Mouse (Mus musculus): ENCODE data around the gene Hist2h2ac. TPM values are rescaled to one million over a fixed set of nuclear protein-coding genes. Genes with fewer than 3 reads are reported as not detected.
"Not testable (repeated sequence)": the region's sequence is repeated elsewhere in the genome, so short reads cannot be mapped to it uniquely, and the experiment has no call there.

The Hist2h2ac gene
- polyA plus RNA-seq, 1 experiment from 2014 or later, result 17.7 TPM

DNA sequence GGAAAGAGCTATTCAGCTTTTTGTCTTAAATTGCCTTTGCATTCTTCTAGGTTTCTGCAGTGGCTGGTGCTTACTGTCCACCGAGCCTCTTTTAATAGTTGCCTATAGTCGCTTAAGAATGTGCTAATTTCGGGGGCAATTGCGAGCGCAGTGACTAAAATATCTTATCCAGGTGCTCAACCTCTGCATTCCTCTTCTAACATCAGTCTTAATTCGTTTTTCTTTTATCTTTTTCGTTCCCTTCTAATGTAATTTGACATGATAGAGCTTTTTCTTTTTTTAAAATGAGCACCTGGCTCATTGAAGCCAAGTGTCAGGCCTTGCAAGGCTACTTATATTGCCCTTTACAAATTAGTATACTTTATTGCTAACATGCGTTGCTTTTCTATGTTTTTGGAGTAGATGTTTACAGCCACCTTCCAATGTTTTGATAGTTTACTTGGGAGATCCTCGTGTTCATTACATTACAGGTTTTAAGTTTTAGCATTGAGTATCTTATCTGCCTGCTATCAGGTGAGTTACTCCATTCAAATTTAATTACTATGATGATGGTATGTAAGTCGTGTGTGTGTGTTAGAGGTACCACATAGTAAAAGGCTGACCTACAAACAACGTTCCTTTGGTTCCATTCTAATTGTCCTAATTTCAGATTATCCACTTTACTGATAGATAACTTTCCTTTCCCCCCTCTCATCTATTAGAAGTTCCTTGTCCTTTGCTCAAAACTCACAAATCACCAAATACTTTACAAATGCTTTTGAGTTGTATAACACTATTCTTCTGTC is 26.9 kb upstream of the Hist2h2ac start:
- peak overlapping the region; percentile 59 for H3K4me2 ChIP-seq
- peak overlapping the region; percentile 71 for H3K9ac ChIP-seq (replicated peaks)
- no peaks in the 10 kb centered on the region for H3K9me3 ChIP-seq
- ATAC-seq (ENCODE audit: insufficient number of reproducible peaks, insufficient read depth, low FRiP score, low TSS enrichment, low read depth), result no peak
- H3K36me3 ChIP-seq, result no peaks in the 10 kb centered on the region
- peak overlapping the region; percentile 46 for H3K4me3 ChIP-seq (replicated peaks)
- H3K4me1 ChIP-seq (replicated peaks), result peaks cover 51% of the 10 kb centered on the region
- peak overlapping the region; percentile 74; the same call in 1 of the 2 replicates for H3K27ac ChIP-seq
- WGBS, result 3% methylated on average over 11 of the region's 11 CpGs
- no peaks in the 10 kb centered on the region for H3K27me3 ChIP-seq

DNA sequence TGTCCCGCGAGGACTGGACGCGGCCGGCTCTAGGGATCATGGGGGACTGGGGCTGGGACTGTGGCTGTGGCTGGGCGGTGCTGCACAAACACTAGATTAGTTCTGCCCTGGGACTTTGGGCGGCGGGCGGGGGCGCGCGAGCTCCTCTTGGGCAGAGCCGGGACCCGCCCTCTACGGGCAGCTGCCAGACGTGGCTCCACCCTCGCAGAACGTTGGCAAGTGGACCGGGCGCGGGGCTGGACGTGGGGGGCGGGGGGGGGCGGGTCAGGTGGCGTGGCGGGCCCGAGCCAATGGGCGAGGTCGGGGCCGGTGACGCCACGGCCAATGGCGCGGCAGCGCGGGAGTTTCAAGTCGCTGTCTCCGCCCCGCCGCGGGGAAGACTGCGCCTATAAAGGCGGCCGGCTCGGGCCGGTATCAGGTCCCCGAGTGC is 25.8 kb upstream of the Hist2h2ac start, which contains the start of gene Hist2h3c1:
TSS of gene Hist2h3c1 (plus strand) at position 259 of the 430 bp plus-strand sequence.
- ATAC-seq (ENCODE audit: insufficient number of reproducible peaks, insufficient read depth, low FRiP score, low TSS enrichment, low read depth), result peak; percentile 94
- H3K4me2 ChIP-seq, result peak within 1 kb of the TSS; percentile 59
- peak within 1 kb of the TSS; percentile 82 for H3K27ac ChIP-seq
- H3K27me3 ChIP-seq, H3K9me3 ChIP-seq, H3K36me3 ChIP-seq: not testable (repeated sequence)
- WGBS, result no CpG with 5 or more reads among the region's 47 CpGs
- H3K9ac ChIP-seq (replicated peaks), result peak within 1 kb of the TSS; percentile 71
- peaks cover 55% of the 10 kb centered on the region for H3K4me1 ChIP-seq (replicated peaks)
- H3K4me3 ChIP-seq (replicated peaks), result peak within 1 kb of the TSS; percentile 46

DNA sequence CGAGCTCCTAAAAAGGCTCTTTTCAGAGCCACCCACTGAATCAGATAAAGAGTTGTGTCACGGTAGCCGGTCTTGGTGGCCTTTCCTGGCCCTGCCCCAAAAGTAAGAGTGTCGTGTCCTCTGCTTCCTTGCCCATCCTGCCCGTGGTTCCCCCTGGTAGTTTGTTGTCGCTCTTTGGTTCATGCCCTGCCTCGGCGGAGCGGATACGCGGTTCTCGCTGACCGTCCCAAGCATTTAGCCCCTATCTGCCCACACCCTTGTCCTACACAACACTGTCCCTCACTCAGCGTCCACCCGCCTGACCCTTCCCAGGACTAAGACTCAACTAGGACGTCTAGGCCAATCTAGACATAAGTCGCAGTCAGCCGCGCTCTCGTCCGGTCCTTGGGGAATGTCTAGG is 25.3 kb upstream of the Hist2h2ac start:
- WGBS, result under 1% methylated on average over 10 of the region's 21 CpGs
- Histone ChIP-seq H3K4me1 (replicated peaks) (peaks cover 53% of the 10 kb centered on the region), H3K9ac (replicated peaks) (peak overlapping the region; percentile 53; the same call in 1 of the 2 replicates), H3K4me3 (replicated peaks) (peak overlapping the region; percentile 34), H3K27ac (peak overlapping the region; percentile 82), H3K4me2 (0 out of 2 replicates have a peak overlapping the region, but pooled peaks have one; percentile 40)
- ATAC-seq (ENCODE audit: insufficient number of reproducible peaks, insufficient read depth, low FRiP score, low TSS enrichment, low read depth); H3K27me3 ChIP-seq; H3K9me3 ChIP-seq; H3K36me3 ChIP-seq: not testable (repeated sequence)

DNA sequence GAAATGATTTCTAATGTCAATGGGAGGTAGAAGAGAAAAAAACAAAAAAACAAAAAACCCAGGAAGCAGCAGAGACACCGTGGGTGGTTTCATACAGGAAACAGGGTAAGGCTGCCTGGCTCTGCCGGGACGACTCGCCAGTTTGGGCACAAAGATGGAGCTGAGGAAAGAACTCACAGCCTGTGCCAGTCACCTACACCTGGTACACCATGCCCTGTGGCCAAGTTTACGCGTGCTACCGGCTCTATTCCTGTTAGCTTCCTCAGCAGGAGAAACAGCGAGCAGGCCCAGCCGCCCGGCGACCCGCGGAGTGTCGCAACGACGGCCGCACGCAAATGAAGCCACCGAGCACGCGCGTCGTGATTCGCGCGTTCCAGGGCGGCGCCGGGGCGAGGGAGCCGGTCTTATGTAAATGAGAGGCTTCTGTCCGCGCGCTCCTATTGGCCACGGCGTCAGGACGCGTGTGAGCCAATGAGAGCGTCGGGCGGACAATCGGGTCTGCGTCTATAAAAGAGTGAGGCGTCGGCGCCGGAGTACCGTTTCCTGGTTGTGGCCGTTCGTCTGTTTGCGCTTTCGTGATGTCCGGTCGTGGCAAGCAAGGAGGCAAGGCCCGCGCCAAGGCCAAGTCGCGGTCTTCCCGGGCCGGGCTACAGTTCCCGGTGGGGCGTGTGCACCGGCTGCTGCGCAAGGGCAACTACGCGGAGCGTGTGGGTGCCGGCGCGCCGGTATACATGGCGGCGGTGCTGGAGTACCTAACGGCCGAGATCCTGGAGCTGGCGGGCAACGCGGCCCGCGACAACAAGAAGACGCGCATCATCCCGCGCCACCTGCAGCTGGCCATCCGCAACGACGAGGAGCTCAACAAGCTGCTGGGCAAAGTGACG is 24.6 kb upstream of the Hist2h2ac start, which contains the start of gene Hist2h2aa1:
TSS of gene Hist2h2aa1 (plus strand) at position 495 of the 884 bp plus-strand sequence.
- peak; percentile 87 for ATAC-seq (ENCODE audit: insufficient number of reproducible peaks, insufficient read depth, low FRiP score, low TSS enrichment, low read depth)
- H3K27ac ChIP-seq, result peak within 1 kb of the TSS; percentile 99
- H3K4me1 ChIP-seq (replicated peaks), result peaks cover 48% of the 10 kb centered on the region
- not testable (repeated sequence) for H3K36me3 ChIP-seq, H3K27me3 ChIP-seq, H3K9me3 ChIP-seq
- H3K4me3 ChIP-seq (replicated peaks), result peak within 1 kb of the TSS; percentile 47
- H3K9ac ChIP-seq (replicated peaks), result peak within 1 kb of the TSS; percentile 74
- H3K4me2 ChIP-seq, result peak within 1 kb of the TSS; percentile 58
- under 1% methylated on average over 40 of the region's 88 CpGs for WGBS

DNA sequence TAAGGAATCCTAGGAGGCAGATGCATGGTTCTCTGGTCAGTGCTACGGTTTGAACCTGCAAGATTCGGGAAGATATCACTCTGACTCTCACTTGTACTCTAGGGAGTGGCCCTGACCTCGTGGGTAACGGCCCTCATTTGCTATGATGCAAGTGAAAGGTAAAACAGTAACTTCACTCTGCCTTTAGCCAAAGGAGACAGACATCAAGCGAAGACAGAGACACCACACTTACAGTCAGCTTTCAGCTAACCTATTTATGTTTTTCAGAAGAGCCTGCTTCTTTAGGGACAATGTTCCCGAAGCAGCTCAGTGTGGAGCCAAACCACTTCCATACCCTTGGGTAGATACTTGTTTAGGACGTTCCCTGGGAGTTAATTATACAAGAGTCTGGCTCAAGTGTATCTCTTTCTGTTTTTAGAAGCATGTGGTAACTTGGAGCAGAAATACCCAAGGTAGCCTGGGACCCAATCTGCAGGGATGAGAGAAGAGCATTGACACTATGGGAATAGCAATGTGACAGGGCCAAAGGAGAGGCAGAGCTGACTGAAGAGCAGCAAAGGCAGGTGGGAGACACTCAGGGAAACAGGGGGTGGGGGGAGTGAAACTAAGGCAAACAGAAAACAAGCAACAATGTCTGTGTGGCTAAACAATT is 23.4 kb upstream of the Hist2h2ac start:
- peak overlapping the region; percentile 74; the same call in 1 of the 2 replicates for H3K9ac ChIP-seq (replicated peaks)
- H3K36me3 ChIP-seq, result no peaks in the 10 kb centered on the region
- H3K4me1 ChIP-seq (replicated peaks), result peaks cover 37% of the 10 kb centered on the region
- WGBS, result 80% methylated on average over 7 of the region's 7 CpGs
- ATAC-seq (ENCODE audit: insufficient number of reproducible peaks, insufficient read depth, low FRiP score, low TSS enrichment, low read depth), result no peak
- no peaks in the 10 kb centered on the region for H3K9me3 ChIP-seq
- no peaks in the 10 kb centered on the region for H3K27me3 ChIP-seq
- peak overlapping the region; percentile 99 for H3K27ac ChIP-seq
- peak overlapping the region; percentile 47; the same call in 1 of the 2 replicates for H3K4me3 ChIP-seq (replicated peaks)
- peak overlapping the region; percentile 58 for H3K4me2 ChIP-seq

DNA sequence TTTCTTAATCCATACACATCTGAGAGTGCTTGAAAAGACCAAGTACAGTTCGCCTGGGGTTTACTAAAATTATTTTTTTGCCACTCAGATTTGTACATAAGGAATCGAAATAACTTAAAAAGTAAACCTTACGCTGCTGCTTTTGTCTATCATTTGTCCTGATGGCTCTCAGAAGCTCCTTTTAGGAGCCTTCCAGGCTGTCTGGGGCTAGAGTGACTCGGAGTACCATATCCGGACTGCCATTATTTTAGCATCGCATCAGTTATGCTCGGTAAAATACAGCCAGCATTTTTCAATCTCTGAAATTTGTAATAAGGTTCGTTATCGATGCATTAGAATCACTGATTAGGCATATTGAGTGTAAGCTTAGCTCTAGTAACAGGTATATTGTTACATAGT is 20.1 kb upstream of the Hist2h2ac start:
- WGBS, result 81% methylated on average over 9 of the region's 9 CpGs
- Histone ChIP-seq H3K4me2 (peak overlapping the region; percentile 44), H3K9ac (replicated peaks) (peak overlapping the region; percentile 37; the same call in 1 of the 2 replicates)

DNA sequence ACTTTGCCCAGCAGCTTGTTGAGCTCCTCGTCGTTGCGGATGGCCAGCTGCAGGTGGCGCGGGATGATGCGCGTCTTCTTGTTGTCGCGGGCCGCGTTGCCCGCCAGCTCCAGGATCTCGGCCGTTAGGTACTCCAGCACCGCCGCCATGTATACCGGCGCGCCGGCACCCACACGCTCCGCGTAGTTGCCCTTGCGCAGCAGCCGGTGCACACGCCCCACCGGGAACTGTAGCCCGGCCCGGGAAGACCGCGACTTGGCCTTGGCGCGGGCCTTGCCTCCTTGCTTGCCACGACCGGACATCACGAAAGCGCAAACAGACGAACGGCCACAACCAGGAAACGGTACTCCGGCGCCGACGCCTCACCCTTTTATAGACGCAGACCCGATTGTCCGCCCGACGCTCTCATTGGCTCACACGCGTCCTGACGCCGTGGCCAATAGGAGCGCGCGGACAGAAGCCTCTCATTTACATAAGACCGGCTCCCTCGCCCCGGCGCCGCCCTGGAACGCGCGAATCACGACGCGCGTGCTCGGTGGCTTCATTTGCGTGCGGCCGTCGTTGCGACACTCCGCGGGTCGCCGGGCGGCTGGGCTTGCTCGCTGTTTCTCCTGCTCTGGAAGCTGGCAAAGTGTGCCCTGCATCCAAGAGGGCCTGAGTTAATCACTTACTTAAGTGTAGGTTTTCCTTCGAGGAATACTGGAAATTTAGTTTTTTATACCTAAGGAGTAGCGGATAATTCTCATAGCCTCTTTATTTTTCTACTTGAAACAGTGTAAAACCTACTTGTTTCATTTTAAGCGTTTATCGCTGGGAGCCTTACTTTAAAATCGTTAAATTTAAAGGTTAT is 19.5 kb upstream of the Hist2h2ac start, which contains the start of gene Hist2h2aa2:
TSS of gene Hist2h2aa2 (minus strand) at position 328 of the 850 bp plus-strand sequence.
- peak; percentile 85 for ATAC-seq (ENCODE audit: insufficient number of reproducible peaks, insufficient read depth, low FRiP score, low TSS enrichment, low read depth)
- peaks cover 43% of the 10 kb centered on the region for H3K4me1 ChIP-seq (replicated peaks)
- 4% methylated on average over 43 of the region's 85 CpGs for WGBS
- not testable (repeated sequence) for H3K36me3 ChIP-seq, H3K27me3 ChIP-seq, H3K9me3 ChIP-seq
- peak within 1 kb of the TSS; percentile 44; the same call in 1 of the 2 replicates for H3K9ac ChIP-seq (replicated peaks)
- H3K4me2 ChIP-seq, result peak within 1 kb of the TSS; percentile 44
- peak within 1 kb of the TSS; percentile 91 for H3K27ac ChIP-seq
- peak within 1 kb of the TSS; percentile 33 for H3K4me3 ChIP-seq (replicated peaks)

More for the DNA sequence above, 20.1 kb upstream of the Hist2h2ac start:
- Histone ChIP-seq H3K36me3 (no peaks in the 10 kb centered on the region), H3K27me3 (no peaks in the 10 kb centered on the region), H3K4me3 (replicated peaks) (peak overlapping the region; percentile 21; the same call in 1 of the 2 replicates), H3K27ac (peak overlapping the region; percentile 91), H3K4me1 (replicated peaks) (peaks cover 43% of the 10 kb centered on the region), H3K9me3 (no peaks in the 10 kb centered on the region)
- ATAC-seq (ENCODE audit: insufficient number of reproducible peaks, insufficient read depth, low FRiP score, low TSS enrichment, low read depth), result no peak

DNA sequence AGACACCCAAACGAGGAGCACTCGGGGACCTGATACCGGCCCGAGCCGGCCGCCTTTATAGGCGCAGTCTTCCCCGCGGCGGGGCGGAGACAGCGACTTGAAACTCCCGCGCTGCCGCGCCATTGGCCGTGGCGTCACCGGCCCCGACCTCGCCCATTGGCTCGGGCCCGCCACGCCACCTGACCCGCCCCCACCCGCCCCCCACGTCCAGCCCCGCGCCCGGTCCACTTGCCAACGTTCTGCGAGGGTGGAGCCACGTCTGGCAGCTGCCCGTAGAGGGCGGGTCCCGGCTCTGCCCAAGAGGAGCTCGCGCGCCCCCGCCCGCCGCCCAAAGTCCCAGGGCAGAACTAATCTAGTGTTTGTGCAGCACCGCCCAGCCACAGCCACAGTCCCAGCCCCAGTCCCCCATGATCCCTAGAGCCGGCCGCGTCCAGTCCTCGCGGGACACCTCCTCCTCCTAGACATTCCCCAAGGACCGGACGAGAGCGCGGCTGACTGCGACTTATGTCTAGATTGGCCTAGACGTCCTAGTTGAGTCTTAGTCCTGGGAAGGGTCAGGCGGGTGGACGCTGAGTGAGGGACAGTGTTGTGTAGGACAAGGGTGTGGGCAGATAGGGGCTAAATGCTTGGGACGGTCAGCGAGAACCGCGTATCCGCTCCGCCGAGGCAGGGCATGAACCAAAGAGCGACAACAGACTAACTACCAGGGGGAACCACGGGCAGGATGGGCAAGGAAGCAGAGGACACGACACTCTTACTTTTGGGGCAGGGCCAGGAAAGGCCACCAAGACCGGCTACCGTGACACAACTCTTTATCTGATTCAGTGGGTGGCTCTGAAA is 18.5 kb upstream of the Hist2h2ac start, which contains the start of gene Hist2h3c2:
TSS of gene Hist2h3c2 (minus strand) at position 174 of the 840 bp plus-strand sequence.
- Histone ChIP-seq H3K4me2 (peak within 1 kb of the TSS; percentile 56), H3K4me1 (replicated peaks) (peaks cover 38% of the 10 kb centered on the region), H3K9ac (replicated peaks) (peak within 1 kb of the TSS; percentile 66), H3K4me3 (replicated peaks) (peak within 1 kb of the TSS; percentile 41), H3K27ac (peak within 1 kb of the TSS; percentile 86)
- H3K9me3 ChIP-seq, H3K36me3 ChIP-seq, H3K27me3 ChIP-seq: not testable (repeated sequence)
- ATAC-seq (ENCODE audit: insufficient number of reproducible peaks, insufficient read depth, low FRiP score, low TSS enrichment, low read depth), result peak; percentile 92
- WGBS, result 0% methylated on average over 18 of the region's 68 CpGs

DNA sequence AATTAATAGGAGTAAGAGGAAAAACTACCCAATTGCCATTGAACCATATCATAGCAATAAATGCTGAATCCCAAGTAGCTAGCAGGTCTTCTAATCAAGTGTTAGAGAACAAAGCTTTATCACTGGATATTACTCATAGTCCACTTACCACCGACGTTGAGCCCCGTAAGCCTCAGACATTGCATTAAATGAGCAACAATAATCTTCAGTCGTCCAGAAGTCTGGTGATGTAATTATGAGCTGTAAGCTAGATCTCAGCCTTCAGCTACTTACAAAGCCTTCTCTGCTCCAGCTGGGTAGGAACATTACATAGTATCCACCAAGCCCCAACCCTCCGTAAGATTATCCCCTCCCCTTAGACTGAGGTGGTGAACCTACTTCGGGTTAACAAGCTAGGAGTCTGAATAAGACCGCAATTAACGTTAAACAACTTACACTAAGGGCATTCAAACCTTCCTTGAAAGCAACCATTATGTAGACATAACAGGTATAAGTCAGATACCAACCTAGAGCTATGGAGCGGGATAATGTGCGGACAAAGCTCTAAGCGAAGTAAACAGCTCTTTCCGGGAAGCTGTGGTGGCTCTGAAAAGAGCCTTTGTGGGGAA is 17.3 kb upstream of the Hist2h2ac start:
- H3K4me1 ChIP-seq (replicated peaks), result peaks cover 27% of the 10 kb centered on the region
- H3K27me3 ChIP-seq, result no peaks in the 10 kb centered on the region
- peak overlapping the region; percentile 41 for H3K4me3 ChIP-seq (replicated peaks)
- peak overlapping the region; percentile 66 for H3K9ac ChIP-seq (replicated peaks)
- WGBS, result 2% methylated on average over 12 of the region's 12 CpGs
- H3K36me3 ChIP-seq, result no peaks in the 10 kb centered on the region
- H3K9me3 ChIP-seq, result no peaks in the 10 kb centered on the region
- ATAC-seq (ENCODE audit: insufficient number of reproducible peaks, insufficient read depth, low FRiP score, low TSS enrichment, low read depth), result no peak
- peak overlapping the region; percentile 56 for H3K4me2 ChIP-seq
- H3K27ac ChIP-seq, result peak overlapping the region; percentile 84

Data from limb, embryonic 12.5 days (tissue).